Mouse (Mus musculus): ENCODE measurements around the gene Zbp1.

DNA sequence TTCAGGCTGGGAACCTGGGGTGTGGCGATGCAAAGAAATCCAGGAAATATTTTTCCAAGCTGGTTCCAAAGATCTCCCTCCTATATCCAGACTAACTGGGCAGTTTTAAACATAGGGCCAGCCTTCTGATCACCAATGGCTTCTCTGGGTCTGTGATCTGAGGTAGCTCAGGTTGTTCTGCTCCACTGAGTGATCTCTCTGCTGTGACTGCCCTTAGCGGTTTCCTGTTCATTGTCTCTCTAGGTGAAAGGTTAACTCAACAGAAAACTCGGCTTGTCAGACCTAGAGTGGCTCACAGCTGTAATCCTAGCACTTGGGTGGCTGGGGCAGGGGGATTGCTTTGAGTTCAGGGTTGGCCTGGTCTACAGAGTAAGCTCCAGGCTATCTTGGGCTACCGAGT lies 61.3 kb downstream of the Zbp1 start:
- TF ChIP-seq CTCF (IDR thresholded peaks at IDR 0.05; ENCODE audit: borderline replicate concordance, insufficient read depth, low read depth, low read length) (no peak), POLR2A (IDR thresholded peaks at IDR 0.05; ENCODE audit: borderline replicate concordance, insufficient read depth, low read length) (no peak)

All from cerebellum, adult 2 months (tissue).